Mouse (Mus musculus): ENCODE results near the gene Efs.
"Not testable (repeated sequence)": the region's sequence is repeated elsewhere in the genome, so short reads cannot be mapped to it uniquely, and the experiment has no call there.

Efs gene

GRCm38 (mm10) chr14:54925349-54926342 lies at the start of gene Efs:
Gene Efs (minus strand): TSS chr14:54926126.
- in situ Hi-C loops (cut with MboI, MseI): no loop called here

- in situ Hi-C loops (cut with MboI, MseI): loop anchor here in 1 of 2 experiments (10.0 kb wide), 1 partner anchor 311 kb away; no protein-coding TSS in a partner anchor
Observed at GRCm38 (mm10) chr14:54974068-54974791, 48.3 kb upstream of the Efs start.

- in situ Hi-C loops (cut with MboI, MseI): loop anchor here in 1 of 2 experiments (10.0 kb wide), 1 partner anchor 312 kb away; no protein-coding TSS in a partner anchor
Observed at GRCm38 (mm10) chr14:54972786-54973185, 46.9 kb upstream of the Efs start.

GRCm38 (mm10) chr14:54968344-54968743 lies 42.4 kb upstream of the Efs start:
- in situ Hi-C loops (cut with MboI, MseI): no loop called here

DNA sequence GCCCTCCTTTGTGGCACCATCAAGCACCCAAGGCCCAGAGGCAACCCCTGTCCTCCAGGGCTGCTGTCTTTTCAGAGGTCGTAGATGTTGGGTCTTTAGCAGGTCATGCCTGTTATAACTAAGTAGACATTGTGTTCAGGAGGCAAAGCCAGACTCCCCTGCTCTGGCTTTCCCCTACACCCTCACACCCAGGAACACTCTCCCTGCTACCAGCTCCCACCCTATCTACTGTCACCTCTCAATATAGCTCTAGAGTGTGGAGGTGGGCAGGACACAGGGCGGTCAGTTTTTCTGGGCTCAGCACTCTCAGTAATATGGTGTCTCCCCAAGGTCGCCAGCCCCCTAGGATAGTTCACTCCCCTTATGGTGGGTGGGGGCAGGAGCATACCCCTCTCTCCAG lies 41.9 kb upstream of the Efs start:
- in situ Hi-C loops (cut with MboI, MseI): no loop called here

DNA sequence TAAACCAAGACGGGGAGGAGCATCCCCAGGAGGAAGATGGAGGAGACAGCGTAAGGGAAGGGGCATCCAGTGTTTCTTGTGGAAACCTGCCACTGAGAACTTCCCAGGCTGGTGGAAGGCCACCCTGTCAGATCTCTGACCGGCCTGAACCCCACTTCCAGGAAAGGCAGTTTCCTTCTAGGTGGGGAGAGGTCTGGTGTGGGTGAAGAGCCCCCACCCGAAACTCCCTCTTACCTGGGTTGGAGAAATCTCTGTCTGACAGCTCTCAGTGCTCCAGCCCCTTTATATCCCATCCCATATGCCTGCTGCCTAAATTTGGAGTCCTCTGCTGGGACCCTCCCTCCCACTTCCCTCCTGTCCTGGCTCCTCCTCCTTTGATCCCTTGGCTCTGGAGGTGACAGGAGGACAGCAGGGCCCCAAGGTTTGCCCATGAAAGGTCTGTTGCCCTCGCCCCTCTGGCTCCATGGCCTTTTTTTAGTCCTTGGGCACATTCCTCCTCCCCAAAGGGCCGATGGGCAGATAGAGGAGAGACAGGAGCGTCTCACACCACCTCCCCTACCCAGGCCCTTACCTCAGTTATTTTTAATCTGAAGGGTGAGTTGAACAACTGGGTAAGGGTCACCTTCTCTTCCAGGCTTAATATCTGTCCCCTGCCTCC lies 40.5 kb upstream of the Efs start, which contains the start of gene Myh6:
Myh6 (minus strand) TSS at position 608 of the 658 bp plus-strand sequence.
- in situ Hi-C loops (cut with MboI, MseI): no loop called here

DNA sequence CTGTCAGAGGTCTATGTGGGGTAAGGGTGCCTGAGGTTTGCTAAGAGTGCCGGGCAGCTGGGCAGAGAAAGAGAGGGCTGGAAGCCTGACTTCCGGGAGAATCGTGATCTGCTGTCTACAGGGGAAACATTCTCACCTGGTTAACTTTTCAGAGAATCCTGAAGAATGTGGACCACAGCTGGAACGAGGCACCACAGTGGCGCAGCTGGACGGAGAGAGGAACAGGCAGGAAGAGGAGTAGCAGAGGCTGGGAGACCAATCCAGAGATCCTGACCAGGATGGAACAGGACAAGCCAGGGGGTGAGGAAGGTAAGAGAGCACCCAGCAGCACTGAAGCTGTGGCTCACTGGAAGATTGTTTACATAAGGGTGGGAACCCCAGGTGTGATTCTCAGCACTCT lies 39.7 kb upstream of the Efs start:
- in situ Hi-C loops (cut with MboI, MseI): no loop called here

DNA sequence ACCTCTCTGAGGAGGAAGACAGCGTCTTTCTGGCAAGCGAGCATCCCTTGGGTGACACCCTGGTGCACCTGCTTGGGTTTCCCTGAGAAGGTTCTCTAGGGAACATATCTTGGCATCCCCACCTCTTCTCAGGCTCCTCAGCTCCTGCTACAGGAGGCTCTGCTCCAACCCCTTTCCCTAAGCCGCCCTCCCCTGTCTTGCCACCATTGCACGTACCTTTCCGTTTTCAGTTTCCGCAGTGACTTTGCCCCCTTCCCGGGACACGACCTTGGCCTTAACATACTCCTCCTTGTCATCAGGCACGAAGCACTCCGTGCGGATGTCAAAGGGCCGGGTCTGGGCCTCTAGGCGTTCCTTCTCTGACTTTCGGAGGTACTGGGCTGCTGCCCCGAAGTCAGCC lies 39.1 kb upstream of the Efs start:
- in situ Hi-C loops (cut with MboI, MseI): no loop called here

- in situ Hi-C loops (cut with MboI, MseI): no loop called here
Observed at GRCm38 (mm10) chr14:54963727-54964126, 37.8 kb upstream of the Efs start.

DNA sequence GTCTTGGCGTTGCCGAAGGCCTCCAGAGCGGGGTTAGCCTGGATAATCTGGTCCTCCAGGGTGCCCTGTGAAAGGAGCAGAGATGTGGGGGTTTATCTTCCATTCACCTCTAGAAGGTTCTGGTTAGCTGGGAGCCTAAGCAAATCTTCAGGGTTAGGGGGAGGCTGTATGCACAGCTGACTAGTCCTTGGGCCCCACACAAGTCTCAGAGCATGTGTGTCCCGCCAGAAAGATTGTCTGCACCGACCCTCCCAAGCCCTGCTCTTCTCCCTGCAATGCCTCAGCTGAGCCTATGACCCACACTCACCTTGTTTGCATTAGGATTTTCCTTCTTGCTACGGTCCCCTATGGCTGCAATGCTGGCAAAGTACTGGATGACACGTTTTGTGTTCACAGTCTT lies 36.8 kb upstream of the Efs start:
- in situ Hi-C loops (cut with MboI, MseI): no loop called here

GRCm38 (mm10) chr14:54961487-54961886 lies 35.6 kb upstream of the Efs start:
- in situ Hi-C loops (cut with MboI, MseI): no loop called here

DNA sequence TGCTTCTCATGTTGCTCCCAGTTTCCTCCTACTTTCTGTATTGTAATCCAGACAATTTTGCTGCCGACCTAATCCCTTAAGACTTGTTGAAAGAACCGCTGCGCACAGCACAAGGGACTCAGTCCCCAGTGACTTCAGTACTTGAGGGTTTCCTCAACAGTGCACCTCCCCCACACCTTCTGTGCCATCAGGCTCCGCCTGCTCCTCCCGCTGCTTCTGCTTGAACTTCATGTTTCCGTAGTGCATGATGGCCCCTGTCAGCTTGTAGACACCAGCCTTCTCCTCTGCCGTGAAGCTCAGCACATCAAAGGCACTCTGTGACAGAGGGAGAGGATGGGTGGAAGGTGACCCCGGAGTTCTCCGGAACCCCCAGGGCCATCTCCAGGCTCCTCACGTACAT lies 34.8 kb upstream of the Efs start:
- in situ Hi-C loops (cut with MboI, MseI): no loop called here

DNA sequence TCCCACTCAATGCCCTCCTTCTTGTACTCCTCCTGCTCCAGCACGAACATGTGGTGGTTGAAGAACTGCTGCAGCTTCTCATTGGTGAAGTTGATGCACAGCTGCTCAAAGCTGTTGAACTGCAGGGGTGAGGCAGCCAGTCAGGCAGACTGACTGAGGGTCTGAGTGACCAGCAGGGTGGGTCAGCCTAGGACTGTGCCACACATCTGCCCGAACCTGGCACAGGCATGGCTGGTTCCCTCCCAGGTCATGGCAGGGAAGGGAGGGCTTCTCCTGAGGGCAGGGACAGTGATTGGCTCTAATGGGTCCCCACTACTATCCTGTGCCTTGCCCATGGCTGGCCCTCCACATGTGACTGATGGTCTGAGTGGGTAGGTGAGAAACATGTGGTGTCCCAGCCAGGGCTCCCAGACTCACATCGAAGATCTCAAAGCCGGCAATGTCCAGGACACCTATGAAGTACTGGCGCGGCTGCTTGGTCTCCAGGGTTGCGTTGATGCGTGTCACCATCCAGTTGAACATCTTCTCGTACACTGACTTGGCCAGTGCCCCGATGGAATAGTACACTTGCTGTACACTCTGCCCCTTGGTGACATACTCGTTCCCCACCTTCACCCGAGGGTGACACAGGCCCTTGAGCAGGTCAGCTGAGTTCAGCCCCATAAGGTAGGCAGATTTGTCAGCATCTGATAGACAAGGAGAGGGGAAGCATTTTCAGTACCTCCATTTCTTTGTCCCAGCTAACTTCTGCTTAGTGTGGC lies 34.1 kb upstream of the Efs start:
- in situ Hi-C loops (cut with MboI, MseI): not testable (repeated sequence)

DNA sequence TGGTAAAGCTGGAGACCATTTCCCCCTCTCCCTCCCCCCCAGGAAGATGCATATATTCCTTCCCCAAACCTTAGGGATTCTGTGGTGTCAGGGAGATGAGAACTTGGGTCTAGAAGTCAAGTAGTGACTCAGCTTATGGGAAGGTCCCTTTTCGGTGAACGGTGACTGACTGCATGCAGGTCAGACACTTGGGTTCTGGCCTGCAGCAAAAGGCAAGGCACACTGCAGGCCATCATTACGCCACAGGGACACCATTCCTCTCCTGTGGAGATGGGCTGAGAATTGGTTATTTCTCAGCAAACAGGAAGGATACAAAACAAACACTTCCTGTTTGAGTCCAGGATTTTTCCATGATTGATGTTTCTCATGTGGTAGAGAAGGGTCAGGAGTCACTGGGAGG lies 33.3 kb upstream of the Efs start:
- in situ Hi-C loops (cut with MboI, MseI): no loop called here

DNA sequence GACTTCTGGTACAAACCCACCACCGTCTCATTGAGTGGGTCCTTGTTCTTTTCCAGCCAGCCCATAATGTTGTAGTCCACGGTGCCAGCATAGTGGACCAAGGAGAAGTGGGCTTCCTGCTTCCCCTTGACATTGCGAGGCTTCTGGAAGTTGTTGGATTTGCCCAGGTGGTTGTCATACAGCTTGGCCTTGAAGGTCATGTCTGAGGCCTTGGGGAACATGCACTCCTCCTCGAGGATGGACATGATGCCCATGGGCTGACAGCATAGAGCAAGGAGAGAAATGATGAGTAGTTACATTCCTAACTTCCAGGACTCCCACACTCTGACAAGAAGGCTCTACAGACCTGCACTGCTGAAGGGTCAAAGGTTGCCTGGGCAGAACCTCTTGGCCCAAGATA lies 32.6 kb upstream of the Efs start:
- in situ Hi-C loops (cut with MboI, MseI): no loop called here

GRCm38 (mm10) chr14:54956533-54956932 lies 30.6 kb upstream of the Efs start:
- in situ Hi-C loops (cut with MboI, MseI): no loop called here

- in situ Hi-C loops (cut with MboI, MseI): no loop called here
Observed at GRCm38 (mm10) chr14:54955481-54955880, 29.6 kb upstream of the Efs start.

GRCm38 (mm10) chr14:54954474-54954873 lies 28.5 kb upstream of the Efs start:
- in situ Hi-C loops (cut with MboI, MseI): no loop called here

DNA sequence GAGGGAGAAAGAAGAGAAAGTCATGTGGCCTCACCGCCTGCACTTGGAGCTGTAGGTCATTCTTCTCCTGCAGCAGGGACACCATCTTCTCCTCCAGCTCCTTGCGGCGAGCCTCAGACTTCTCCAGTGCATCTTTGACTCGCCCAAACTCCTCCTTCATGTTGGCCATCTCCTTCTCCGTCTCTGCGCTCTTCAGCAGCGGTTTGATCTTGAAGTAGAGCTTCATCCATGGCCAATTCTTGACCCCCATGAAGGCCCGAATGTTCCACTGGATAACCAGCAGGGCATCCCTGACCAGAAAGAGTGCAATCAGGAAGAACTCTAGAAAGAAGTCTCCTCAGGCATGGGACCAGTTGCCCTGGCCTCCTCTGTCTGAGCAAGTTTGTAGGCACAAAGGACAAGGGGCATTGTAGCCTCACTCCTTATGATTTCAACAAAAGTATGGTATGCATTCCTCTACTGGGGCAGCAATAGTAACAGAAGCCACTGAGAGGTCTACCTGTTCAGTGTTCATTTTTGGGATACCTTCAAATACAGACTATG lies 27.8 kb upstream of the Efs start:
- in situ Hi-C loops (cut with MboI, MseI): no loop called here

DNA sequence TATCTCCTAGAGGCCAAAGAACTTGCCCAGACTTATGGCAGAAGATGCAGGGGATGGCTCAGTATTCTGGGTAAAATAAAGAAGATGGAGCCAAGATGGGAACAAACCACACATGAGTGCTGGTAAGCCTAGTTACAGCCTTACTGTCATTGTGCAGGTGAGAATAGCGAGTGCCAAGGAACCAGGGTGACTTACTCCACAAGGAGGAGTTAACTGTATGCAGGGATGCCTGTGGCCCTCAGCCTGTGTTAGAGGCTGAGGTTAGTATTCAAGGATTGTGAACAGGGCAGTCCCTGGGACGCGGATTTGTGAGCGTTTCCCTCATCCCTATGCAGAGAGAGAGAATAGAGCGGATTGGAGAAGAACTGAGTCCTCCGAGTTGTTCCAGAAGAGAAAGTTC lies 25.7 kb upstream of the Efs start:
- in situ Hi-C loops (cut with MboI, MseI): no loop called here

DNA sequence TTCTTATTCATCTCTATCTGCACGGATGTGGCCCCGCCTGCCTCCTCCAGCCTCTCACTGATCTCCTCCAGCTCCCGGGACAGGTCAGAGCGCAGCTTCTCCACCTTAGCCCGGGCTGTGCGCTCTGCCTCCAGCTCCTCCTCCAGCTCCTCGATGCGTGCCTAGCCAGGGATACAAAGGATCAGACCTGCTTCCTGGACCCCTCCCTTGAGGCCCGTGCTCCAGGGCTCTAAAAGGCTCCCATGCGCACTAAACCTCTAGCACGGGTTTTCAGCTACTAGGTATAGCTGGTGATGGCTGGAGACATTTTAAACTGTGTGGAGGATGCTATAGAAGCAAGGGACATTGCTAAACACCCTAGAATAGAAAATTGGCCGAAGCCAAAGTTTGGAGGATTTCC lies 24.6 kb upstream of the Efs start:
- in situ Hi-C loops (cut with MboI, MseI): no loop called here
